Mouse (Mus musculus): ENCODE measurements around the gene Polr2g. TPM values are rescaled to one million over a fixed set of nuclear protein-coding genes. Genes with fewer than 3 reads are reported as not detected.
"Not testable (repeated sequence)": the region's sequence is repeated elsewhere in the genome, so short reads cannot be mapped to it uniquely, and the experiment has no call there.

Gene Polr2g
- 10 to 100 TPM; 72.7 to 76.0 TPM for total RNA-seq (2021)

DNA sequence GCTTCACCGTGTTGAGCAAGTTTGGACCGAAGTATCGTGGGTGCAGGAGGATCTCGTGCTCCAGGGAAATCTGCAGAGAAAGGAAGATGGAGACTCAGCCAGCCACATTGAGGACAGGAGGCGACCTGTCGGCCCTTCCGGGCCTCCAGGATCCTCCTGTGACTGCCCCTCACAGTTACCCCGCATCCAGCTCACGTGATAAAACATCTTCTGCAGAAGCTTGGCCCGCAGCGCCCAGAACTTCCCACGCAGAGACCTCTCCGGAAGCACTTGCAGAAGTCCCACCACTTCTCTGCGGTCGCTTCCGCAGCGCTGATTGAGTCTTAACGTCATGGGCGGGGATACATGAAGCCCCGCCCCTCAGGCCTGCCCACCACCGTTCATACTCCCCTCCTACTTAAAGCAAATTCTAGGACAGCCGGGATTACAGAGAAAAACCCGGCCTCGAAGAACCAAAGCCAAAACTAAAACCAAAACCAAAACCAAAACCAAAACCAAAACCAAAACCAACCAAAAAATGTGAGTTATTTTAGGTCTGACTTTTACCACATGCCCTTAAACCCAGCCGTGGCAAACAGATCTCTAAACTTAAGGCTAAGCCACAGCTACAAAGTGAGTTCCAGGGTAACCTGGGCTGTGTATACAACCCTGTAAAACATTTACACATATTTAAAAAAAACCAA is at the start of gene Polr2g:
Gene Polr2g, minus strand, starts transcription at position 314 of the 683 bp plus-strand sequence.
- intact Hi-C loops (cut with DNase I) = no loop called here
- peak; percentile 92 to 93 for DNase-seq

DNA sequence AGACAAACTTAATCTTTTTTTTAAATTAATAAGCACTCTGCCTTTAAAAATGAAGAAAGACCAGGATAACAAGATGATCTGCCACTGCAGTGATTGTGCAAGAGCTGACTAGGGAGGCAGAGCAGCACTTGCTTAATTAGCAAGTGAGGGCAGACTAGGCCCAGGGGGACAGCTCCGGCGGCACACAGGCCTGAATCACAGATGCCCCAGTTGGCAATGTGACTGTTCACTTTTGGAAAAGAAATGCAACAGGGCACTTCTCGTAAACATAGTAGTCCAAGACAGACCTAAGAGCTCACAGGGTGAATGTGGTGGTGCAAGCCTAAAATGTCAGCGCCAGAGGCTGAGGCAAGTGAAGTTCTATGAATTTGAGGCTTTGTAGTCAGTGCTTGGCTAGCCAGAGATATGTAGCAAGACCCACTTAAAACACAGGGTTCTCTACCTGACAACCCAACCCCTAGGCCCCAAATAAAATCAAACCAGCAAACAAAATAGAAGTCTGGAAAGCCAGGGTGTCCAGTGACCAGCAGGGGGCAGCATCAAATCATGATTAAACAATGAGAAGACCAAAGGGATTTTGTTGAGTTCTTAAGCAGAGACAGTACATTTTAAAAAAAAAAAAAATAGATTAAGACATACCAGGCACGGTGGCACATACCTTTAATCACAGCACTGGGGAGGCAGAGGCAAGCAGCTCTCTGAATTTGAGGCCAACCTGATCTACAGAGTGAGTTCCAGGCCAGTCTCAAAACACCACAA is 46.2 kb upstream of the Polr2g start:
- peak; percentile 84 to 93 for DNase-seq
- intact Hi-C loops (cut with DNase I) = loop anchor here (1.0 to 5.0 kb wide), 2 partner anchors 133 to 266 kb away; no protein-coding TSS in a partner anchor

DNA sequence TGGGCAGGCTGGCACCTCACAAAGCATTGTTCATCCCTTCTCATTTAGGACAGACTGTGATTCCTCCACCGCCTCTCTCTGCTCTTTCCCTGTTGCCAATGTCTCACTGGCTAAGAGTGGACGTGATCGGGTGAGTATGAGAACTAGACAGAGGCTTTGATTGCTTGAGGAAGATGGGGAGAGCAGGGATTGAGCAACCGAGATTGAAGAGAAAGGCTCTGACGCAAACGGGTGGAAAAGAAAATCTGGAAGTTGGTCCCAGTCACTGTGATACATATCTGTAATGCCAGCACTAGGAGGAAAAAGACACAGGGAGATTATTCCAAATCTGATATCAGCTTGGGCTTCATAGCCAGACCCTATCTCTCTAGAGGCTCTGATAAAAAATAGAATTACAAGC is 44.6 kb upstream of the Polr2g start:
- intact Hi-C loops (cut with DNase I) = loop anchor here (5.0 kb wide), 1 partner anchor 134 kb away; no protein-coding TSS in a partner anchor
- DNase-seq = no peak

DNA sequence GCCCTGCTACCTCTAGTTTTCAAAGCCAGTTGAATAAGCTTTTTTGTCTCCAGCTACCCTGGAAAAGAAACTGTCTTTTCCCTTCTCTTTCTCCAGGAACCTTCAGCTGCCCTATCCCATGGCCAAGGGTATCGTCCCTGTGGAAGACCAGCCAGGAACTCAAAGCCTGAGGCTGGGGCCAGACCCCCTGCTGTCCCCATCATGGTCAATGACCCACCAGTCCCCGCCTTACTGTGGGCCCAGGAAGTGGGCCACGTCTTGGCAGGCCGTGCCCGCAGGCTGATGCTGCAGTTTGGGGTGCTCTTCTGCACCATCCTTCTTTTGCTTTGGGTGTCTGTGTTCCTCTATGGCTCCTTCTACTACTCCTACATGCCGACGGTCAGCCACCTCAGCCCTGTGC is 42.6 kb upstream of the Polr2g start:
- intact Hi-C loops (cut with DNase I) = loop anchor here (5.0 kb wide), 1 partner anchor 136 kb away; no protein-coding TSS in a partner anchor

DNA sequence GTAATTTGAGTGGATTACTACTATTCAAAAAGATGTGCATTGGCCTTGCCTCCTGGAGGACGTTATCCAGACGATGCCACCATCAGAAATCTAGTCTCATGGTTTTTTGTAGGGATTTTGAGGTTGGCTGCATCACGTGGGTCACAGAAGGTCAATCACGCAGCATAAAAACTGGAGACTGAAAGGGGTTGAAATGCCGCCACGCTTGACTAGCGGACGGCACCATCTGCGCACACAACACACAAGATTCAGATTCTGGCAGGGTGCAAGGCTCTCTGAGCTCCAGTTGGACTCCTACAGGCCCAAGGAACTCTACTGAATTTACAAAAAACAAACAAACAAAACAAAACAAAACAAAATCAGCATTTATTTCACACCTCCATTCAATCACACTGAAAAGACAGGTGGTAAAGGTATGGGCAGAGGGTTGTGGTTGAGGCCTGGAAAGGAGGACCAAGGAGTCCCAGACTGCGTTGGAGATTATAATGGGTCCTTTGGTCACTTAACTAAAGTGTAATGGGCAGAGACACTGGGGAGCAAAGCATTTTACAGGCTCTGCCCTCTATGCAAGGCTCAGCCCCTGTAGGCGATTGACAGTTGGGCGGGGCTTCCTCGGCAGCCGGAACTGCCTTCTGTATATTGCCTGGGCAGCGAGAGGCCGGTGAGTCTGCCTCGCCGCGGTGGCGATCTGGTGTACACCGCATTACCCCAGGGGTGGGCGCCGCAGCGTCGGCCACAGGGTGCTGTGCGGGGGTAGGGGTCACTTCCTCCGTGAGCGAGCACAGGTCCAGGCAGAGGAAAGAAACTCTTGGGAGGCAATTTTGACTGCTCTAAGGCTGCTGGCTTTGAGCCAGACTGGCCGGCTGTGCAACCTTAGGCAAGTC is 41.8 kb upstream of the Polr2g start:
- DNase-seq = peak; percentile 83
- intact Hi-C loops (cut with DNase I) = loop anchor here (5.0 kb wide), 1 partner anchor 137 kb away; no protein-coding TSS in a partner anchor

More for the DNA sequence above, 42.6 kb upstream of the Polr2g start:
- DNase-seq = no peak

DNA sequence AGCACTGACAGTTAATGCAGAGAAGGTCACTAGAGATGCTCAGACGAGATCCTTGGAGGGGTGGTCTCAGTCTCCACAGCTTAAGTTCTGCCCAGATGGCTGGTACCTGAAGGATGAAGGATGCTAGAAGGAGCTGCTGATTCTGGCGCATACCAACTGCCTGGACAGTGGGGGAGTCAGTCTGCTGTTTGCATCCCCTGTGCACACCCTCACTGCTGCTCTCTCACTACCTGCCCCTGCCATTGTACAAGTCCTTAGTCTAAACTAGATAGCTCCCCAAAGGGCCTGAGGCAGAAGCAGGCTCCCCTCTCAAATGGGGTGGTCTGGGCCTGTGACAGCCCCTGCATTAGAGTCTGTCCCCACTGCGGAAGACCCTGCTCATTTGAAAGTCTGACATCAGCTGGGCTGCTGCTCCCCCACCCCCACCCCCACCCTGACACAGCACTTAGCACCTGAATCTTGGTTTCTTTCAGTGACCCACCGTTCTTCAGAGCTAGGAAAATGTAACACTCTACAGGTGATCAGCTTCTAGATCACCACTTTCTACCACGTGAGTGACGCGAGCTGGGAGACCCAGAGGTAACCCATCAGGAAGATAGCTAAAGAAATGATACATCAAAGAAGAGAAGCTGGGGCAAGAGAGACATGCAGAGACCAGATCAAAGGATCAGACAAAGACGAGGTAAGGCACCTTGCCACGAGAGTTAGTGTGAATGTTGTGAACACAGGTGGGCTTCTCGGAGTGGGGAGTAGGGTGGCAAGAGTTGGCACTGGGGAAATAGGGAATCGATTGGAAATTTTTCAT is 40.9 kb upstream of the Polr2g start, which contains the start of gene Gng3:
Gene Gng3, minus strand, starts transcription at position 92 of the 805 bp plus-strand sequence.
- intact Hi-C loops (cut with DNase I) = no loop called here
- DNase-seq = no peak

GRCm38 (mm10) chr19:8838041-8838730 is 39.8 kb upstream of the Polr2g start:
- DNase-seq = peak; percentile 40 to 61
- intact Hi-C loops (cut with DNase I) = no loop called here

GRCm38 (mm10) chr19:8837251-8837791 is 38.9 kb upstream of the Polr2g start, which contains the start of gene Bscl2:
TSS of gene Bscl2 (plus strand) at chr19:8837467.
- intact Hi-C loops (cut with DNase I) = loop anchor here (2.0 kb wide), 1 partner anchor 17 kb away; the partner anchor contains the start of gene Hnrnpul2
- peak; percentile 89 to 90 for DNase-seq

DNA sequence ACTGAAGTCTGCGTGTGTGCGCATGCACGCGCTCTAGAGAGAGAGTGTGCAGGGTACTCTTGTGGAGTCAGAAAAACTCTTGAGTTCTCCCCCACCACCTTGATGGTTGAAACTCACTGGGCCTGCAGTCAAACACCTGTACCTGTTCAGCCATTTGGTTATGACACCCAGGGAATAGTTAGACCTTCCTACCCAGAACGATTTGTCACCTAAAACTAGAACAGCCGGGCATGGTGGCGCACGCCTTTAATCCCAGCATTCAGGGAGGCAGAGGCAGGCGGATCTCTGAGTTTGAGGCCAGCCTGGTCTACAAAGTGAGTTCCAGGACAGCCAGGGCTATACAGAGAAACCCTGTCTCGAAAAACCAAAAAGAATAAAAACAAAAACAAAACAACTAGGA is 38.0 kb upstream of the Polr2g start:
- intact Hi-C loops (cut with DNase I) = loop anchor here (2.0 kb wide), 1 partner anchor 16 kb away; the partner anchor contains the start of gene Hnrnpul2

GRCm38 (mm10) chr19:8832971-8833370 is 34.6 kb upstream of the Polr2g start:
- intact Hi-C loops (cut with DNase I) = no loop called here
- DNase-seq = no peak

More for the DNA sequence above, 38.0 kb upstream of the Polr2g start:
- DNase-seq = not testable (repeated sequence)

DNA sequence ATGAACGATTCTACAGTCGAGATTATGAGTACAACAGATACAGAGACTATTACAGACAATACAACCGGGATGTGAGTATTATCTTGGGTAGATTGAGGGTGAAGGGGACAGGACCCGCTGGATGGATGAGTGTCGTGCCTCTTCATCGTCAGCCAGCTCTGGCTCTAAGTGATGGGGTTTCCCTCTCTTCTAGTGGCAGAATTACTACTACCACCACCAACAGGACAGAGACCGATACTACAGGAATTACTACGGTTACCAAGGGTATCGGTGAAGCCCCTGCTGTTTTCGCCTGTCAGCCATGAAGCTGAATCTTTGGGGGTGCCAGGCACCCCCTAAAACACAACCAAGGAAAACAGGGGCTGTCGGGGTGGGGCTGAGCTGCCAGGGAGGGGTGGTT is 32.9 kb upstream of the Polr2g start:
- DNase-seq = no peak
- intact Hi-C loops (cut with DNase I) = no loop called here

GRCm38 (mm10) chr19:8830664-8831063 is 32.3 kb upstream of the Polr2g start:
- intact Hi-C loops (cut with DNase I) = no loop called here
- DNase-seq = no peak

DNA sequence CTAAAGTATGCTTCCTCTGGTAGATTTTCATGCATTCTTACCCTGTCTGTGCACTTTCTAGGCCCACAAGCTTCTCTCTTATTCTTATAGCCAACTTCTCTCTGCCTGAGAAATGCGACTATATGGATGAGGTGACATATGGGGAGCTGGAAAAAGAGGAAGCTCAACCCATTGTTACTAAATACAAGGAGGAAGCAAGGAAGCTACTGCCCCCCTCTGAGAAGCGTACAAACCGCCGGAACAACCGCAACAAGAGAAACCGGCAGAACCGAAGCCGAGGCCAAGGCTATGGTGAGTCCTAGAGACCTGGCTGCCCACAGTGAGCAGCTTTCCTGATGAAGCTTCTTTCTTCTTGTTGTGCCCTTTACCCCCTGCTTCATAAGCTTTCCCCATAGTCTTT is 31.3 kb upstream of the Polr2g start, which contains the start of gene AC129217.1:
Gene AC129217.1, plus strand, starts transcription at position 114 of the 400 bp plus-strand sequence.
- intact Hi-C loops (cut with DNase I) = no loop called here
- DNase-seq = no peak

DNA sequence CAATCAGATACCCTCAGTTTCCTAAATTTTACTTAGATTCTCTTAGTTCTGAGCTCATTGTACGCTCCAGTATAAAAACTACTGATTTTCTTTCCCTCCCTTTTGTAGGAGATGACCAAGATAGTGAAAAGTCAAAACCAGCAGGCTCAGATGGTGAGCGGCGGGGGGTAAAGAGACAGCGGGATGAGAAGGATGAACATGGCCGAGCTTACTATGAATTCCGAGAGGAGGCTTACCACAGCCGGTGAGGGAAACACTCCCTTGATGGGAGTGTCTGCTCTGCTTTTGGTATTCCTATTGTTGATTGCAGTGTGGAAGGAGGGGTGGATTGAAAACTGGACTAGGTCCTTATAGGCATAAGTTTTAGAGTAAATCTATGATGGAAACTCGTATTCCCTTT is 24.3 kb upstream of the Polr2g start:
- intact Hi-C loops (cut with DNase I) = no loop called here

GRCm38 (mm10) chr19:8821146-8821545 is 22.8 kb upstream of the Polr2g start:
- DNase-seq = no peak
- intact Hi-C loops (cut with DNase I) = loop anchor here (2.0 kb wide), 1 partner anchor 16 kb away; the partner anchor contains the start of gene Bscl2

More for the DNA sequence above, 24.3 kb upstream of the Polr2g start:
- no peak for DNase-seq

DNA sequence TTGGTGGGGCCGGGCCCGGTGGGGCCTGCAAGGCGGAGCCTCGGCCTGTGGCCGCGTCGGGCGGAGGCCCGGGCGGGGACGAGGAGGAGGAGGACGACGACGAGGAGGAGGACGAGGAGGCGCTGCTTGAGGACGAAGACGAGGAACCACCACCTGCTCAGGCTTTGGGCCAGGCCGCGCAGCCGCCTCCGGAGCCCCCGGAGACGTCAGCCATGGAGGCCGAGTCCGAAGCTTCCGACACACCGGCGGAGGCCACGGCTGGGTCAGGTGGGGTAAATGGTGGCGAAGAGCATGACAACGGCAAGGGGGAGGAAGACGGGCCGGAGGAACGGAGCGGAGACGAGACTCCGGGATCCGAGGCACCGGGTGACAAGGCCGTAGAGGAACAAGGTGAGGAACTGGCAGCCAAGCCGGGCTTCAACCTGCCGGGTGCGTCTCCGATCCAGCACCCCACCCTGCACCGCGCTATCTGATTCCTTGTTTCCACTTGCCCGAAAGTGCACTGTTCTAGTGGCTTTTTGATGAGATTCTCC is 22.1 kb upstream of the Polr2g start:
- DNase-seq = no peak
- intact Hi-C loops (cut with DNase I) = loop anchor here (2.0 kb wide), 1 partner anchor 16 kb away; the partner anchor contains the start of gene Bscl2

GRCm38 (mm10) chr19:8819596-8820423 is 21.4 kb upstream of the Polr2g start, which contains the start of gene Hnrnpul2:
TSS of gene Hnrnpul2 (plus strand) at chr19:8820010.
- DNase-seq = peak; percentile 99
- intact Hi-C loops (cut with DNase I) = loop anchor here (2.0 kb wide), 2 partner anchors 17 kb away; partner anchors contain the start of genes Bscl2 and Zbtb3

Measured in heart, postnatal 10 days (tissue).